Mouse (Mus musculus): ENCODE results near the gene Cpne5.
"Not testable (repeated sequence)": the region's sequence is repeated elsewhere in the genome, so short reads cannot be mapped to it uniquely, and the experiment has no call there.

The Cpne5 gene

GRCm38 (mm10) chr17:29257001-29257511, 19.1 kb upstream of the Cpne5 start:
- DNase-seq (ENCODE audit: low read depth) = no peak

GRCm38 (mm10) chr17:29256507-29256906, 18.5 kb upstream of the Cpne5 start:
- DNase-seq (ENCODE audit: low read depth) = no peak

- DNase-seq (ENCODE audit: low read depth) = not testable (repeated sequence)
Observed at GRCm38 (mm10) chr17:29254784-29255183, 16.8 kb upstream of the Cpne5 start.

GRCm38 (mm10) chr17:29253684-29254083, 15.7 kb upstream of the Cpne5 start:
- DNase-seq (ENCODE audit: low read depth) = no peak

- DNase-seq (ENCODE audit: low read depth) = no peak
Observed at GRCm38 (mm10) chr17:29253236-29253635, 15.3 kb upstream of the Cpne5 start.

- no peak for DNase-seq (ENCODE audit: low read depth)
Observed at GRCm38 (mm10) chr17:29251608-29252390, 13.8 kb upstream of the Cpne5 start.

- not testable (repeated sequence) for DNase-seq (ENCODE audit: low read depth)
Observed at GRCm38 (mm10) chr17:29251006-29251405, 13.0 kb upstream of the Cpne5 start.

- DNase-seq (ENCODE audit: low read depth) = peak; percentile 47
Observed at GRCm38 (mm10) chr17:29249512-29249911, 11.5 kb upstream of the Cpne5 start.

- DNase-seq (ENCODE audit: low read depth) = no peak
Observed at GRCm38 (mm10) chr17:29247881-29248280, 9.9 kb upstream of the Cpne5 start.

GRCm38 (mm10) chr17:29246602-29247001, 8.6 kb upstream of the Cpne5 start:
- DNase-seq (ENCODE audit: low read depth) = peak; percentile 77

GRCm38 (mm10) chr17:29245725-29246124, 7.8 kb upstream of the Cpne5 start:
- no peak for DNase-seq (ENCODE audit: low read depth)

- no peak for DNase-seq (ENCODE audit: low read depth)
Observed at GRCm38 (mm10) chr17:29244912-29245311, 6.9 kb upstream of the Cpne5 start.

GRCm38 (mm10) chr17:29238421-29238945, 516 bp upstream of the Cpne5 start:
- DNase-seq (ENCODE audit: low read depth) = no peak

GRCm38 (mm10) chr17:29237267-29237771, 648 bp downstream of the Cpne5 start:
- DNase-seq (ENCODE audit: low read depth) = no peak

GRCm38 (mm10) chr17:29236111-29236510, 1.9 kb downstream of the Cpne5 start:
- DNase-seq (ENCODE audit: low read depth) = no peak

GRCm38 (mm10) chr17:29231109-29231508, 6.9 kb downstream of the Cpne5 start:
- no peak for DNase-seq (ENCODE audit: low read depth)

GRCm38 (mm10) chr17:29220631-29221030, 17.3 kb downstream of the Cpne5 start:
- no peak for DNase-seq (ENCODE audit: low read depth)

GRCm38 (mm10) chr17:29218017-29218416, 19.9 kb downstream of the Cpne5 start:
- no peak for DNase-seq (ENCODE audit: low read depth)

GRCm38 (mm10) chr17:29216078-29216477, 21.9 kb downstream of the Cpne5 start:
- DNase-seq (ENCODE audit: low read depth) = no peak

- no peak for DNase-seq (ENCODE audit: low read depth)
Observed at GRCm38 (mm10) chr17:29214655-29215054, 23.3 kb downstream of the Cpne5 start.

- no peak for DNase-seq (ENCODE audit: low read depth)
Observed at GRCm38 (mm10) chr17:29214193-29214456, 23.8 kb downstream of the Cpne5 start.

GRCm38 (mm10) chr17:29213381-29214192, 24.4 kb downstream of the Cpne5 start:
- no peak for DNase-seq (ENCODE audit: low read depth)

- no peak for DNase-seq (ENCODE audit: low read depth)
Observed at GRCm38 (mm10) chr17:29211836-29212235, 26.1 kb downstream of the Cpne5 start.

Measured in naive thymus-derived CD4-positive, alpha-beta T cell, adult 2 months (primary cell).